ENCODE assay signal across 22 mouse cellular contexts in the genomic region with DNA sequence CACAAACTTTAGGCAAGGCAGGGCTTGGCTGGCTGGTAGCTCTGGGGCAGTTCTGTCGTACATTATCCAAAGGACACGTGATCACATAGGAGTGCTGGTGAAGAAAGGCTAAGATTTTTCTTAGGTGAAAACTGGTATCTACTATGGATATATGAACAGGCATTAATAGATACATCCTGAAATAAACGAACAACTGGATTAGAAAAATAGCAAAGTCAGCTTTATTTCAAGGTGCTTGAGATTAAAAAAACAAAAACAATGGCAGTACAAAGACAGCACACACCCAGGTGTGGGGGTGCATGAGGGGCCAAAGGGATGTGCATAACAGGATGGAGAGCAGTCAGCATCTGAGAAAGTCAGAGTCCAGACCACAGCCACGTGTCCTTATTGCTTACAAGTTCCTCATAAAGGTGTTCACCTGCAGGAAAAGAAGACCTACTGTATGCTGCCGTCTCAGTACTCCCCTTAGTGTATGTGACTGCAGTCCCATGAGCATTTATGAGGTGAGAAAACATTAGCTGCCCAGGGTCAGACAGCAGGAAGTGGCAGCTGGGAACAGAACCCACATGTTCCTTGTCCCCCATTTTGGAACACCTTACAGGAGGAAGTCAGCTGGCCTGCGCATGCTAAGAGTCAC. TPM values are rescaled to one million over a fixed set of nuclear protein-coding genes. Genes with fewer than 3 reads are reported as not detected.
"Had no signal": no experiment of that assay in that cellular context is flagged by ENCODE, and none has a peak within 500 bp of the region (broad histone marks: within the 10 kb centered on the region; RNA-seq: fewer than 3 reads in every experiment).

No protein-coding gene starts in this region.

- H3K4me3 ChIP-seq: intestine, embryonic 15.5 days; layer of hippocampus, adult 2 months; left cerebral cortex, adult 2 months; liver, embryonic 13.5 days; midbrain, embryonic 12.5 days; midbrain, embryonic 15.5 days; neural tube, embryonic 12.5 days; neural tube, embryonic 15.5 days; stomach, embryonic 15.5 days had no signal

- H3K27ac ChIP-seq: intestine, embryonic 15.5 days; layer of hippocampus, adult 2 months; left cerebral cortex, adult 2 months; liver, embryonic 13.5 days; midbrain, embryonic 12.5 days; midbrain, embryonic 15.5 days; neural tube, embryonic 12.5 days; neural tube, embryonic 15.5 days; stomach, embryonic 15.5 days had no signal

- H3K9ac ChIP-seq: intestine, embryonic 15.5 days; liver, embryonic 13.5 days; midbrain, embryonic 12.5 days; midbrain, embryonic 15.5 days; neural tube, embryonic 12.5 days; neural tube, embryonic 15.5 days; stomach, embryonic 15.5 days had no signal

- H3K4me1 ChIP-seq: midbrain, embryonic 12.5 days; midbrain, embryonic 15.5 days; neural tube, embryonic 12.5 days; neural tube, embryonic 15.5 days had no signal

- DNase-seq: kidney, adult 11 months; kidney, postnatal 10 days; layer of hippocampus, adult 9-11 months; liver, embryonic 13.5 days; lung, adult 2 months; lung, postnatal 14 days; lung, postnatal 4 days; right cerebral cortex, adult 18-20 months; right cerebral cortex, postnatal 14 days; spleen, adult 18-20 months; thymus, postnatal 25 days had no signal

- H3K4me2 ChIP-seq: intestine, embryonic 15.5 days; liver, embryonic 13.5 days; midbrain, embryonic 12.5 days; midbrain, embryonic 15.5 days; neural tube, embryonic 12.5 days; neural tube, embryonic 15.5 days; stomach, embryonic 15.5 days had no signal

- H3K27me3 ChIP-seq: intestine, embryonic 15.5 days; liver, embryonic 13.5 days; midbrain, embryonic 12.5 days; midbrain, embryonic 15.5 days; neural tube, embryonic 12.5 days; neural tube, embryonic 15.5 days; stomach, embryonic 15.5 days had no signal

- H3K9me3 ChIP-seq: intestine, embryonic 15.5 days; liver, embryonic 13.5 days; midbrain, embryonic 12.5 days; midbrain, embryonic 15.5 days; neural tube, embryonic 12.5 days; neural tube, embryonic 15.5 days; stomach, embryonic 15.5 days had no signal

- ATAC-seq: intestine, embryonic 15.5 days; midbrain, embryonic 15.5 days had no signal

RNA-seq across cellular contexts. Expression of a gene that starts 55.9 kb away (rescaled TPM):
- total RNA-seq: layer of hippocampus, adult 2 months; layer of hippocampus, postnatal 25 days; left cerebral cortex, adult 2 months; left cerebral cortex, postnatal 36 days; megakaryocyte progenitor cell, adult 5-6 weeks had no signal
